Mouse (Mus musculus) hindbrain, embryonic 12.5 days (tissue): ENCODE data around the gene Bst1. TPM values are rescaled to one million over a fixed set of nuclear protein-coding genes. Genes with fewer than 3 reads are reported as not detected.

Source experiments
- ATAC-seq: fragments of 200-750 bp; cut with Nextera tagmentation; 2 replicates; pipeline ENCODE4 v1.8.0; 2017; ENCODE audit warnings: moderate TSS enrichment; ENCODE audit not compliant: low FRiP score
- H3K27ac ChIP-seq: fragments of 300-500 bp; sonication (generic); 2 replicates; pipeline ENCODE4 v1.5.1; 2016; ENCODE audit warnings: mild to moderate bottlenecking
- H3K27me3 ChIP-seq: fragments of 300-500 bp; sonication (generic); 2 replicates; pipeline ENCODE4 v1.6.1; 2016; ENCODE audit warnings: mild to moderate bottlenecking
- H3K36me3 ChIP-seq: fragments of 300-500 bp; sonication (generic); 2 replicates; pipeline ENCODE4 v1.6.1; 2016; ENCODE audit warnings: mild to moderate bottlenecking
- H3K4me1 ChIP-seq: fragments of 300-500 bp; sonication (generic); 2 replicates; pipeline ENCODE4 v1.6.1; 2016
- H3K4me2 ChIP-seq: fragments of 300-500 bp; sonication (generic); replicated peaks from 2 replicates; pipeline ENCODE4 v1.6.1; 2016; ENCODE audit warnings: mild to moderate bottlenecking
- H3K4me3 ChIP-seq: fragments of 300-500 bp; sonication (generic); 2 replicates; pipeline ENCODE4 v1.5.1; 2016; ENCODE audit warnings: mild to moderate bottlenecking
- H3K9ac ChIP-seq: fragments of 300-500 bp; sonication (generic); 2 replicates; pipeline ENCODE4 v1.6.1; 2016; ENCODE audit warnings: mild to moderate bottlenecking, moderate library complexity
- H3K9me3 ChIP-seq: fragments of 300-500 bp; sonication (generic); replicated peaks from 2 replicates; pipeline ENCODE4 v1.6.1; 2016; ENCODE audit warnings: mild to moderate bottlenecking
- WGBS: fragments of 180-500 bp; shearing (Covaris S2); methylation state at CpG from one replicate; pipeline ENCODE4 v1.1.7; 2016; 5-methylcytosine and 5-hydroxymethylcytosine counted together
- polyA plus RNA-seq: library from polyadenylated mRNA; unstranded; fragments of >200 nt; fragmentation: Nextera tagmentation; extraction: Ambion mirVana; gene quantifications from 2 replicates; pipeline ENCODE4 v1.2.1, GENCODE M21; 2016

The Bst1 gene
- polyA plus RNA-seq, 1 experiment from 2014 or later = 0.14 TPM

DNA sequence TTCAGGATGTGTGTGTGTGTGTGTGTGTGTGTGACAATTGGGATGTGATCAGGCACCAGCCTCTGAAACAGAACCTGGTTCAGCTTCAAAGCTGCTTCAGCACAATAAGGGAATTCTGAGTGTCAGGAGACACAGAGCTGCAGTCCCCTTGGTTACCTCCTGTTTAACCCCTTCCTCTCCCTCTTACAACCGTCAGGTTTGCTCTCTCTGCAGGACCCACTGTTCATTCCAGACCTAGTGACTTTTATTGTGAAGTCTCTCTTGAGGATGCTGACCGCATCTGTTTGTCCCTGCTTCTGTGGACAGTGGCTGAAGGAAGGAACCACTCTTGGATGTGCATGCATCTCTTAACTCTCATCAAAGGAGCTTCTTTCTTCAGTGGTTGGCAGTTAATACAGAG lies 27.5 kb downstream of the Bst1 start:
- WGBS = 22% methylated on average over 2 of the region's 2 CpGs
- H3K4me2 ChIP-seq = no peak overlapping the region
- H3K9ac ChIP-seq = no peak overlapping the region

DNA sequence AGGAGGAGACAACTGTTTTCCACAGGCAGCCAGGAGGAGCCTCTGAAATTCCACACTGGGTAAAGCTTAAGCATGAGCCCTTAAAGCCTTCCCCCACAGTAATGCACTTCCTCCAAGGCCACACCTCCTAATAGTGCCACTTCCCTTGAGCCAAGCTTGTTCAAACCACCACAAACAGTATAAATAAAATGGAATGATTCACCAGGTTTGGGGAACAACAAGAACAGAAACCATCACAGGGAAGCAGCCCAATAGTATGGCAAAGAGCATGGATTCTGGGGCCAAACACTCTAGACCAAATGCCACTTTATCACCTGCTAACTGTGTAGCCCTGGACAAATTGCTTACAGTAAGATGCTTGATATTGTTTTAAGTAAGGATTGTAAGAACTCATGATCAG lies 28.9 kb downstream of the Bst1 start:
- Histone ChIP-seq H3K27me3 (no peaks in the 10 kb centered on the region), H3K4me1 (peaks cover 9% of the 10 kb centered on the region), H3K9me3 (no peaks in the 10 kb centered on the region; the same call in 1 of the 2 replicates), H3K4me2 (no peak overlapping the region), H3K36me3 (no peaks in the 10 kb centered on the region), H3K9ac (no peak overlapping the region), H3K27ac (no peak overlapping the region), H3K4me3 (no peak overlapping the region)
- ATAC-seq = no peak

More for the DNA sequence above, 27.5 kb downstream of the Bst1 start:
- Histone ChIP-seq H3K27me3 (no peaks in the 10 kb centered on the region), H3K4me1 (peaks cover 9% of the 10 kb centered on the region), H3K36me3 (no peaks in the 10 kb centered on the region), H3K27ac (no peak overlapping the region), H3K4me3 (no peak overlapping the region), H3K9me3 (no peaks in the 10 kb centered on the region; the same call in 1 of the 2 replicates)
- no peak for ATAC-seq

DNA sequence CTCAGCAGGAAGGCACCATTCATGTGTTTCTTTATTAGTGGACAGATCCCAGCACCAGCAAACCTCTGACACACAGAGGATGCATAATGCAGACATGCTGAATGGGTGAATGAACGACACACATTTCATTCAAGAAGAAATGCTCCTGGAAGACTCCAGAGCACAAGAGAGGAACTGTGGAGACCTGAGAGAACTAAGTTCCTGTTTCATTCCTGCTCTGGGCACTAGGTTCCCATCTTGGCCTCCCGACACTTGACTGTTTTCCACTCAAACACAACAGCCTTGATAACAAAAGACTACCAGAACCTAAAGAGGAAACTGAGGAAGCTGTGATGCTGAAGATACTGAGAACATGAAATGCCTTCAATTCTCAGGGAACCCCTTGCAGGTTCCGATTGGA lies 29.6 kb downstream of the Bst1 start:
- WGBS = 91% methylated on average over 3 of the region's 3 CpGs
- no peaks in the 10 kb centered on the region for H3K27me3 ChIP-seq
- no peak for ATAC-seq

DNA sequence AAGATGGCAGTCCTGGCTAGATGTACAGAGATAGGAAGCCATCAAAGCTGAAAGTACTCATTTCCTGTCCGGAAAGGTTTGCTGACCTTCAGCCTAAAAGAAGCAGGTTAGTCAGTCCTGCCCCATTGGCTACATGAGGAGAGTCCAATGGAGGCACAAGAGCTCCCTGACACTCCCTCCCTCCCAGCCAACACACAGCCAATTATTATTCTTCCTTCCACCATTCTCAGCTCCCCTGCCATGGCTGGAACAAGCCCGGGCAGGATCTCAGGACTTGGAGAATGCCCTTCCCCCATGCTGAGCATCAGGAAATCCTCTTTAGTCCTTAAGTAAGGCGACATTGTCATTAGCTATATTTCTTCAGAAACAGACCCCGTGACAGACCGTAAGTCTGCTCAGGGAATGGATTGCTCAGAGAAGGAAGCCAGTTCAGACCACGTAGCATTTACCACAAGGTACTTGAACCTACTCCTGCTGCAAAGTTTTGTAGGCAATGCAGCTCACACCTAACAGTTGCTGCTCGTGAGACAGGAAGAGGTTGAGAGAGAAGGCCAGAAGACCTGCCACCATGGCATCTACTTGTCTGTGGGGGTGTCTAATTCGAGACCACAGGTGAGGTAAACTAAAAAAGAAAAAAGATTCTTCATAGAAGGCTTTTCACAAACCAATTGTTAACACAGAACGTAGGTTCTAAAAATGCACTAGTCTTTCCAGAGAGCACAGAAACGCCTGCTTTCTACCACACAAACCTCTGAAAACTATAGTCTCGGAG lies 34.6 kb downstream of the Bst1 start:
- no peak for ATAC-seq
- no peak overlapping the region for H3K4me2 ChIP-seq
- no peak overlapping the region for H3K4me3 ChIP-seq
- no peak overlapping the region for H3K27ac ChIP-seq
- no peak overlapping the region for H3K9ac ChIP-seq
- H3K36me3 ChIP-seq = no peaks in the 10 kb centered on the region
- 0 out of 2 replicates have a peak, but pooled peaks cover 3% of the 10 kb centered on the region for H3K9me3 ChIP-seq
- 82% methylated on average over 11 of the region's 11 CpGs for WGBS
- no peaks in the 10 kb centered on the region for H3K27me3 ChIP-seq
- H3K4me1 ChIP-seq = no peaks in the 10 kb centered on the region

More for the DNA sequence above, 29.6 kb downstream of the Bst1 start:
- H3K4me2 ChIP-seq = no peak overlapping the region
- H3K4me1 ChIP-seq = peaks cover 9% of the 10 kb centered on the region
- no peak overlapping the region for H3K4me3 ChIP-seq
- H3K9me3 ChIP-seq = no peaks in the 10 kb centered on the region; the same call in 1 of the 2 replicates
- no peak overlapping the region for H3K27ac ChIP-seq
- no peak overlapping the region for H3K9ac ChIP-seq
- H3K36me3 ChIP-seq = no peaks in the 10 kb centered on the region

DNA sequence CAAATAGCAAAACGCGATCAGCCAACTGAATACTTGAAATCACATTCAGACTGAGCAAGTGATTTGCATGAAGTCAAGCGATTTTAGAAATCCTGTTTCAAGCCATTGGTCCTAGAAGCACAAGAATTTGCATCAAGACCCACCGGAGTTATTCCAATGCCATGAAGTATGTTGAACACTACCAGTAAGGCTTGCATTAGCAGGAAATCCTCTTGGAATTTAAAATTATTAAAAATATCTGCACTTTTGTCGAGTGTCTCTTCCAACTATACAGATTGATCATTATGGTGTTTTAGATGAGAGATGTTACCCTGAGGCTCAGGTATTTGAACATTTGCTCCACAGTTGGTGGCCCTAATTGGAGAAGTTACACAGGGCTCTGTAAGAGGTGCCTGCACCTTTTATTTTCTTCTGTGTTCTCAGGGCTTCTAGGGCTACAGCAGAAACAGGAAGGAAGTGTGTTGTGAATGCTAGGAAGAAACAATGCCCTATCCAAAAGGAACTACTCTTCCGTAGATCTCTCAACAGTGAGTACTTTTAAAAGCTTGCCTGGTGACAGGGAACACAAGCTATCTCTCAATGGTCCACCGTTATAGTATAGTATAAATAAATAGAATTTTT lies 35.3 kb downstream of the Bst1 start:
- H3K4me2 ChIP-seq = no peak overlapping the region
- no peak overlapping the region for H3K27ac ChIP-seq
- no peaks in the 10 kb centered on the region for H3K27me3 ChIP-seq
- H3K4me3 ChIP-seq = no peak overlapping the region
- no peaks in the 10 kb centered on the region for H3K36me3 ChIP-seq
- no peak for ATAC-seq
- 84% methylated on average over 7 of the region's 7 CpGs for WGBS
- 0 out of 2 replicates have a peak, but pooled peaks cover 3% of the 10 kb centered on the region for H3K9me3 ChIP-seq
- H3K9ac ChIP-seq = no peak overlapping the region
- no peaks in the 10 kb centered on the region for H3K4me1 ChIP-seq

DNA sequence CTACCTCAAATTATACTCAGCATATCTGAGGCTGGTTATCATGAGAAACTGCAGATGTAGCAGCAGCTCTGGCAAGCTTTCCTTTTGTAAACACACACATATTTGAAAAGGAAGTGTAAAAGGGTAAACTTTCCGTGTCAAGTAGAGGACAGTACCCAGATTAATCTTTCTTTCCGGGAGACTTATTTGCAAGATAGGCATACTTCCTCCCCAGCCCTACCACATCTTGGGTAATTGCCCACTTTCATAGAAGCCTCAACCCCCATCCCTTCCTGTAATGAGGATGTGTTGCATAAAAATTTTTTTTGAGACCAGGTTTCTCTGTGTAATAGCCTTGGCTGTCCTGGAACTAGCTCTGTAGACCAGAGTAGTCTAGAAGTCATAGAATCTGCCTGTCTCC lies 37.1 kb downstream of the Bst1 start:
- no peak overlapping the region for H3K4me3 ChIP-seq
- ATAC-seq = no peak
- H3K9me3 ChIP-seq = 0 out of 2 replicates have a peak, but pooled peaks cover 3% of the 10 kb centered on the region
- no peaks in the 10 kb centered on the region for H3K27me3 ChIP-seq
- no peak overlapping the region for H3K27ac ChIP-seq
- H3K36me3 ChIP-seq = no peaks in the 10 kb centered on the region
- no peak overlapping the region for H3K9ac ChIP-seq
- H3K4me2 ChIP-seq = no peak overlapping the region
- no peaks in the 10 kb centered on the region for H3K4me1 ChIP-seq
- WGBS = 84% methylated on average over 2 of the region's 2 CpGs

DNA sequence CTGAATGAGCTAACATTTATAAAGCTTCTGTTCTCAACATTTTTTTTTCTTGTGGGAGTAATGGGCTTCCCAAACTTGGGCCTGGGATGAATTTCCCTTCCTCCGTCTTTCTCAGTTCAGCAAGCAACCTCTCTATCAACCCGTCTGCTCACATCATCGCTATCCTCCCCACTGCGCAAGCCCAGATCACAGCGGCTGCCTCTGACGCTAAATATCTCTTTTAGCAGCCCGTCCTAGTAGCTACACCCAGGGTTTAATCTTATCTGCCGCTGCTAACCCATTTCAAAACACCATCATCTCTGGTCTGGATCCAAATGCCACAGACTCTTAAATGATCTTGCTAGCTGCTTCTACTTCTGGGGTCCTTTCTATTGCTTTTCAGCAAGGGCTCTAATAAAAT lies 41.0 kb downstream of the Bst1 start:
- WGBS = 91% methylated on average over 8 of the region's 8 CpGs
- Histone ChIP-seq H3K9ac (no peak overlapping the region), H3K36me3 (no peaks in the 10 kb centered on the region), H3K4me2 (no peak overlapping the region), H3K4me3 (no peak overlapping the region), H3K27ac (no peak overlapping the region), H3K4me1 (no peaks in the 10 kb centered on the region), H3K27me3 (no peaks in the 10 kb centered on the region), H3K9me3 (0 out of 2 replicates have a peak, but pooled peaks cover 3% of the 10 kb centered on the region)
- no peak for ATAC-seq

DNA sequence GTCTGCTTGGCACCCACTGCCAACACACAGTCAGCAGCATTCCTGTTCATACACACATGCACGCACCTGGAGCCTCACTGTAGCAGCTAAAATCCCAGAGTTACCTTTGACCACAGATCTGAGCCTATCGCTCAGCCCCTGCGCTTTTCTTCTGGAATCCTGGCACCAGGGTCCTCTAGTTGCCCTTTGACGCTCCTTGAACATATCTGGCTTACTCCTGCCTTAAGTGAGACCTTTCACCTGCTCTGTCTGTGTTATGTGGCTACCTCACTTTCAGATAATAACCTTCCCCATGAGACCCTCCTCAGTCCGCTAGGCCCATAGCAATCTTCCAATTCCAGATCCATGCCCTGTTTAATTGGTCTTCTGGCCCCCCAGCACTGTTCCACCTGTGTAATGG lies 41.4 kb downstream of the Bst1 start:
- 0 out of 2 replicates have a peak, but pooled peaks cover 3% of the 10 kb centered on the region for H3K9me3 ChIP-seq
- H3K36me3 ChIP-seq = no peaks in the 10 kb centered on the region
- no peaks in the 10 kb centered on the region for H3K27me3 ChIP-seq
- ATAC-seq = no peak
- H3K4me3 ChIP-seq = no peak overlapping the region
- H3K9ac ChIP-seq = no peak overlapping the region
- WGBS = 90% methylated on average over 5 of the region's 5 CpGs
- H3K27ac ChIP-seq = no peak overlapping the region
- H3K4me2 ChIP-seq = no peak overlapping the region
- no peaks in the 10 kb centered on the region for H3K4me1 ChIP-seq

DNA sequence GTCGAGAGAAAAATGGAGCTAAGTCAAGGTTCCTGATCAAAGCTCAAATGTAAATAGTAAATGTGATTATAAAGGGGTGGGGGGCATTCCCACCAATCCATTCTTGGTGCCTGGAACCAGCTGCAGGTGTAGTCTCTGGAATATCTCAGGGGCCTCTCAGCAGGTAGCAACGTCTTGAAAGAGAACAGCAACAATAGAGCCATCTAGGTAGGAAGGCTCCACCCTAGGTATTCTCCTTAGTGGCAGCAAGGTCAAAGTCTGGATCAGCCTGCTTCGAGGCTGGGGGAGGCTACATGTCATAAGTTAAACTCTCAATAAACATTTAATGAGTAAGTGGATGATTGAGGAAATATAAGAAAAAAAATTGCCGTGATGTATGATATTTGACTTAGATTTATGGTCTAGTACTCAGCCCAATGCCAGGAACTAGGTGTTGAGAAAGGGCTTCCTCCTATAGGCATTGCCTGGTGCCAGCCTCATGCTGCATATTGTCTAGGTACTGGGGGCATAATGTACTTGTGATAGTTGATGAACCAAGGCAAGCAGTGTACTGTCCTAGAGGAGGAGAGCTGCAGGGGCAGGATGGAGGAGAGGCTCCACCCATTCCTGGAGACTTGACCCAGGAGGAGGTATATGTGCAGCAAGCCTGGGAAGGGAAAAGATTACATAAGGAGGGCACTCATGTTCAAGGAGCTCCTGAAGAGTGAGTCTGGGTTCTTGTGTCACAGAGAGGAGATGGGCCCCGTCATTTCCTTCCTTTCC lies 42.2 kb downstream of the Bst1 start:
- no peaks in the 10 kb centered on the region for H3K36me3 ChIP-seq
- H3K4me1 ChIP-seq = no peaks in the 10 kb centered on the region
- no peaks in the 10 kb centered on the region for H3K27me3 ChIP-seq
- H3K9me3 ChIP-seq = 0 out of 2 replicates have a peak, but pooled peaks cover 3% of the 10 kb centered on the region
- no peak overlapping the region for H3K4me2 ChIP-seq
- no peak for ATAC-seq
- WGBS = 75% methylated on average over 5 of the region's 5 CpGs
- no peak overlapping the region for H3K9ac ChIP-seq
- no peak overlapping the region for H3K27ac ChIP-seq
- H3K4me3 ChIP-seq = no peak overlapping the region

DNA sequence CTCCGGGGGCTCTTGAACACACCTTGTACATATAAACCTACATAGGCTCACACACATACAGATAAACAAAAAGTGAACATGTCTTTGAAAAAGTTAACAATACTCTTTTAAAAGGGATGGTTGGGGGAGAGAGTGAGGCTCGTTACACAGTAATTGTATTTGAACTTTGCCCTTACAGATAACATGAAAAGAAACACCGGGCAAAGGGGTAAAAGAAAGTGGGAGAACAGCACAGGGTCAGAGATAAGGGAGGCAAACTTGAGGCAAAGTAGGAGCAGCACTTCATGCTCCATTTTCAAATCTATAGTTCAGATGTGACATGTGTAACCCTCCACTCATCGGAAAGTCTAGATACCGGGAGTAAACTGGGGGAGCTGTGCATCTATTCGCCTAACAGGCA lies 45.0 kb downstream of the Bst1 start:
- no peak overlapping the region for H3K9ac ChIP-seq
- H3K4me1 ChIP-seq = peaks cover 1% of the 10 kb centered on the region
- H3K9me3 ChIP-seq = no peaks in the 10 kb centered on the region
- H3K27me3 ChIP-seq = 0 out of 2 replicates have a peak, but pooled peaks cover 4% of the 10 kb centered on the region
- H3K27ac ChIP-seq = no peak overlapping the region
- WGBS = 81% methylated on average over 6 of the region's 6 CpGs
- no peaks in the 10 kb centered on the region for H3K36me3 ChIP-seq
- no peak overlapping the region for H3K4me2 ChIP-seq
- ATAC-seq = no peak
- no peak overlapping the region for H3K4me3 ChIP-seq

DNA sequence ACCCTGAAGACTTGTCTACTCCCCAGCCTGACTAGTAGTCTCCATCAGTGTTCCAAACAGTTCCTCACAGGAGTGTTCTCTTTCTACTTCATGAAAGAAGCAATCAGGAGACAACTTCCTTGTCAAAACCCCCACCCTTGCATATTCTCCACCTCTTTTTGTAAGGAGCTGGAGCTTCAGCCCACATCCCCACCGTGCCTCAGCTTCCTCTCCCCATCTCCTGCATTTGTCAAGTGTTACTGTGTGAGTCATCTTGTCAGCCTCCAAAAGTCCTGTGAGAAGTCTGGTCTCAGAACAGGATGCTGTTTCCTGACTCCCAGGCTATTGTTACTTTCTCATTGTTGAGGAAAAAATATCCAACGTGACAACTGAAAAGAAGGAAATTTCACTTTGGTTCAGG lies 46.6 kb downstream of the Bst1 start:
- Histone ChIP-seq H3K4me2 (no peak overlapping the region), H3K36me3 (no peaks in the 10 kb centered on the region), H3K9ac (no peak overlapping the region), H3K27me3 (0 out of 2 replicates have a peak, but pooled peaks cover 7% of the 10 kb centered on the region), H3K4me1 (peaks cover 10% of the 10 kb centered on the region), H3K4me3 (no peak overlapping the region), H3K9me3 (no peaks in the 10 kb centered on the region), H3K27ac (no peak overlapping the region)
- 78% methylated on average over 2 of the region's 2 CpGs for WGBS
- no peak for ATAC-seq

DNA sequence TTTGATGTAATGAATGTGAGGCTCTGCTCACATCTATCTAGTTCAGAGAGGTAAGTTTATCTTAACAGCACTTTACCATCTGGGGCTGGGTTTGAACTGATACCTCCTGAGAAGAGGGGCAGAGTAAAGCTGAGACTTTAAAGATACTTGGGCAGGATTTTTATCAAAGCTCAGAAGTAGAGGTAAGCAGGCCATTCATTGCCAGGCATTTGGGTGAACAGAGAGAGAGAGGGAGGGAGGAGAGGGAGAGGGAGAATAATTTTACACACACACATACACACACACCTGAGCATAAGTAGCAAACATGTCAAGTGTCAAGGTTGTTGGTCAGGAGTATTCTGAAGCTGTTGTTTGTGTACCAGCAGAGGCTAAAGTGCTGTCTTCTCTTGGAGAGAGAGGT lies 49.6 kb downstream of the Bst1 start, which contains the start of gene Cd38:
Gene Cd38 (plus strand): TSS at position 301 of the 400 bp plus-strand sequence.
- H3K4me2 ChIP-seq = peak within 1 kb of the TSS; percentile 63
- H3K27me3 ChIP-seq = 0 out of 2 replicates have a peak, but pooled peaks cover 7% of the 10 kb centered on the region
- no peaks in the 10 kb centered on the region for H3K9me3 ChIP-seq
- H3K4me3 ChIP-seq = peak within 1 kb of the TSS; percentile 31
- H3K27ac ChIP-seq = peak within 1 kb of the TSS; percentile 37
- H3K4me1 ChIP-seq = peaks cover 10% of the 10 kb centered on the region
- H3K9ac ChIP-seq = peak within 1 kb of the TSS; percentile 8; the same call in 1 of the 2 replicates
- no peaks in the 10 kb centered on the region for H3K36me3 ChIP-seq
- no peak for ATAC-seq
